11 mouse cellular contexts compared by ENCODE assay signal in the genomic region with DNA sequence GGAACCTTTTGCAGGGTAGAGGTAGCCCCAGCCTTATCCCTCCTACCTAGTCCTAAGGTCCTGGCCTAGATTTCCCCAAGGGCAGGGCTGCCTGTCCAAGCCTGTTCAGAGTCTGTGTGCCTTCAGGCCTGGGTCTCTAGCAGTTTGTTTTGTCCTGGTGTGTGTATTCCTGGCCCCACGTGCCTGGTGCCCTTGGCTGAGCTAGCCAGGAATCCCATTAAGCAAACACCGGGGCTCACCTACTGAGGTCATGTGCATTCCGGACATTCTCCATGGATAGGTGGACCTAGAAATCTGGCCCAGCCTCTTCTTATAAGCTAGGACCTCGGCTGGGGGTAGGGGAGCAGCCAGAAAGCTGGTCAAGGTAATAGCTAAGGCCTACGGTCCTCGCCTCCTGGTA. TPM values are rescaled to one million over a fixed set of nuclear protein-coding genes. Genes with fewer than 3 reads are reported as not detected.
DNase-seq lines count a peak whose midpoint lies in the region; ATAC-seq and TF ChIP-seq lines count a peak whose summit lies in the region.
"Had no signal": no experiment of that assay in that cellular context is flagged by ENCODE, and none has a peak within 500 bp of the region (broad histone marks: within the 10 kb centered on the region; RNA-seq: fewer than 3 reads in every experiment).

No protein-coding gene starts in this region.

- TF ChIP-seq POLR2A in kidney, adult 2 months (IDR thresholded peaks at IDR 0.05; ENCODE audit: low read depth, low read length): no peak

- H3K27ac ChIP-seq in kidney, adult 2 months (ENCODE audit: insufficient read depth, low read depth, low read length): peak overlapping the region; percentile 96
- H3K27ac ChIP-seq in liver, embryonic 12.5 days: peak overlapping the region; percentile 38
- H3K27ac ChIP-seq: heart, embryonic 15.5 days had no signal

- no peaks in the 10 kb centered on the region; the same call in 1 of the 2 replicates for H3K36me3 ChIP-seq in kidney, adult 2 months (ENCODE audit: control insufficient read depth, insufficient read depth, low read length)
- H3K36me3 ChIP-seq in liver, embryonic 12.5 days: peaks cover 9% of the 10 kb centered on the region; the same call in 1 of the 2 replicates
- H3K36me3 ChIP-seq: heart, embryonic 15.5 days had no signal

- H3K9ac ChIP-seq in liver, embryonic 12.5 days: no peak overlapping the region
- H3K9ac ChIP-seq: heart, embryonic 15.5 days had no signal

- no peaks in the 10 kb centered on the region for H3K9me3 ChIP-seq in liver, embryonic 12.5 days (replicated peaks)
- H3K9me3 ChIP-seq: heart, embryonic 15.5 days had no signal

- WGBS in kidney, adult 2 months: 36% methylated on average over 6 of the region's 6 CpGs
- WGBS in liver, embryonic 12.5 days (ENCODE audit: insufficient replicate concordance): 68% methylated on average over 6 of the region's 6 CpGs

- peak; percentile 23; the same call in 1 of the 2 replicates for ATAC-seq in liver, embryonic 12.5 days

- peak; percentile 16 for DNase-seq in adrenal gland, postnatal 10 days
- DNase-seq in adrenal gland, postnatal 4 days (ENCODE audit: low spot score in 2 of 2): no peak
- peak; percentile 94 for DNase-seq in kidney, adult 2 months
- DNase-seq in lung, postnatal 4 days: peak; percentile 57 to 81
- no peak for DNase-seq in thymus, postnatal 10 days (ENCODE audit: low spot score in 2 of 2)
- DNase-seq in cerebellum, adult 9-11 months: no peak
- no peak for DNase-seq in spleen, postnatal 4 days (ENCODE audit: low spot score in 2 of 2)
- DNase-seq: right cerebral cortex, postnatal 14 days had no signal

- no peak overlapping the region; the same call in 1 of the 2 replicates for H3K4me2 ChIP-seq in liver, embryonic 12.5 days
- H3K4me2 ChIP-seq: heart, embryonic 15.5 days had no signal

- H3K27me3 ChIP-seq in kidney, adult 2 months (replicated peaks; ENCODE audit: control insufficient read depth, insufficient read depth, low read length): no peaks in the 10 kb centered on the region
- H3K27me3 ChIP-seq in liver, embryonic 12.5 days (replicated peaks): peaks cover 37% of the 10 kb centered on the region

- no peak for TF ChIP-seq CTCF in kidney, adult 2 months (conservative IDR thresholded peaks at IDR 0.05; ENCODE audit: insufficient read depth, insufficient read length, low read depth, low read length)

- peaks cover 51% of the 10 kb centered on the region for H3K4me1 ChIP-seq in kidney, adult 2 months (ENCODE audit: control insufficient read depth, insufficient read depth, low read length)
- peaks cover 22% of the 10 kb centered on the region for H3K4me1 ChIP-seq in liver, embryonic 12.5 days

- peak overlapping the region; percentile 60 for H3K4me3 ChIP-seq in kidney, adult 2 months (ENCODE audit: insufficient read depth, low read depth, low read length)
- H3K4me3 ChIP-seq in liver, embryonic 12.5 days: no peak overlapping the region
- H3K4me3 ChIP-seq: heart, embryonic 15.5 days; myocyte had no signal

RNA-seq across cellular contexts. Expression of a gene that starts 1.8 kb away (rescaled TPM):
- total RNA-seq in adrenal gland, postnatal 10 days (2021): 1 to 10 TPM; 4.6 to 7.1 TPM
- total RNA-seq in adrenal gland, postnatal 4 days (2021): 10 to 100 TPM in 1 of 2 experiments, 1 to 10 TPM in 1; 3.1 to 15.7 TPM
- 245 and 297 TPM in 2 replicates for polyA plus RNA-seq in kidney, adult 2 months (2012; rRNA removed)
- polyA plus RNA-seq in liver, embryonic 12.5 days (2016; fragmentation: Nextera tagmentation; extraction: Ambion mirVana): 4.9 and 5.6 TPM in 2 replicates

RNA-seq across cellular contexts. Expression of a gene that starts 12.9 kb away (rescaled TPM):
- total RNA-seq in adrenal gland, postnatal 10 days (2021): 10 to 100 TPM; 22.1 to 31.6 TPM
- 10 to 100 TPM; 34.8 to 36.6 TPM for total RNA-seq in adrenal gland, postnatal 4 days (2021)
- polyA plus RNA-seq in kidney, adult 2 months (2012; rRNA removed): 53.7 and 61.4 TPM in 2 replicates
- 24.3 and 24.8 TPM in 2 replicates for polyA plus RNA-seq in liver, embryonic 12.5 days (2016; fragmentation: Nextera tagmentation; extraction: Ambion mirVana)

RNA-seq across cellular contexts. Expression of a gene that starts 13.0 kb away (rescaled TPM):
- 10 to 100 TPM; 39.9 to 59.2 TPM for total RNA-seq in adrenal gland, postnatal 10 days (2021)
- 10 to 100 TPM; 74.1 to 78.8 TPM for total RNA-seq in adrenal gland, postnatal 4 days (2021)
- polyA plus RNA-seq in kidney, adult 2 months (2012; rRNA removed): 25.4 and 26.8 TPM in 2 replicates
- polyA plus RNA-seq in liver, embryonic 12.5 days (2016; fragmentation: Nextera tagmentation; extraction: Ambion mirVana): 24.7 and 25.6 TPM in 2 replicates

RNA-seq across cellular contexts. Expression of a gene that starts 48.7 kb away (rescaled TPM):
- total RNA-seq in adrenal gland, postnatal 10 days (2021): under 1 TPM in 1 of 2 experiments, not detected in 1; 0.36 TPM
- total RNA-seq in adrenal gland, postnatal 4 days (2021): under 1 TPM; 0.34 to 0.36 TPM
- 0.03 TPM in 1 of 2 replicates, not detected in the other for polyA plus RNA-seq in kidney, adult 2 months (2012; rRNA removed)
- polyA plus RNA-seq in liver, embryonic 12.5 days (2016; fragmentation: Nextera tagmentation; extraction: Ambion mirVana): 0.04 and 0.07 TPM in 2 replicates
- polyA plus RNA-seq: myocyte had no signal

RNA-seq across cellular contexts. Expression of a gene that starts 51.5 kb away (rescaled TPM):
- total RNA-seq in adrenal gland, postnatal 10 days (2021): 100 to 1,000 TPM; 466 to 479 TPM
- total RNA-seq in adrenal gland, postnatal 4 days (2021): 100 to 1,000 TPM; 251 to 277 TPM
- polyA plus RNA-seq in kidney, adult 2 months (2012; rRNA removed): 321 and 366 TPM in 2 replicates
- 516 and 525 TPM in 2 replicates for polyA plus RNA-seq in liver, embryonic 12.5 days (2016; fragmentation: Nextera tagmentation; extraction: Ambion mirVana)

Comparison
In these comparisons a context has a peak if more than half of its experiments do, and no peak if none do; other contexts are left out.
1. DNase-seq: peak in adrenal gland, postnatal 10 days (single experiment), kidney, adult 2 months (single experiment) and lung, postnatal 4 days (2 of 2); none in adrenal gland, postnatal 4 days (0 of 2), thymus, postnatal 10 days (0 of 2), cerebellum, adult 9-11 months (single experiment) and spleen, postnatal 4 days (0 of 2).